Mouse (Mus musculus): Measurements from ENCODE around the gene 5730596B20Rik. TPM values are rescaled to one million over a fixed set of nuclear protein-coding genes. Genes with fewer than 3 reads are reported as not detected.
A peak's percentile ranks its signal among the peaks of the same experiment; 100 is the strongest.

The 5730596B20Rik gene
- polyA plus RNA-seq, 1 experiment from 2014 or later: 6.4 TPM

GRCm38 (mm10) chr6:52157466-52158275 lies 19.6 kb upstream of the 5730596B20Rik start:
- ATAC-seq (ENCODE audit: low FRiP score, low read depth): peak; percentile 46
- H3K4me3 ChIP-seq: peak overlapping the region; percentile 75
- H3K9ac ChIP-seq: peak overlapping the region; percentile 72
- under 1% methylated on average over 32 of the region's 32 CpGs for WGBS
- H3K4me2 ChIP-seq (replicated peaks): peak overlapping the region; percentile 99
- peak overlapping the region; percentile 58; the same call in 1 of the 2 replicates for H3K27ac ChIP-seq
- no peaks in the 10 kb centered on the region for H3K27me3 ChIP-seq (replicated peaks)
- H3K9me3 ChIP-seq: no peaks in the 10 kb centered on the region
- peaks cover 58% of the 10 kb centered on the region for H3K4me1 ChIP-seq
- peaks cover under 1% of the 10 kb centered on the region; the same call in 1 of the 2 replicates for H3K36me3 ChIP-seq

DNA sequence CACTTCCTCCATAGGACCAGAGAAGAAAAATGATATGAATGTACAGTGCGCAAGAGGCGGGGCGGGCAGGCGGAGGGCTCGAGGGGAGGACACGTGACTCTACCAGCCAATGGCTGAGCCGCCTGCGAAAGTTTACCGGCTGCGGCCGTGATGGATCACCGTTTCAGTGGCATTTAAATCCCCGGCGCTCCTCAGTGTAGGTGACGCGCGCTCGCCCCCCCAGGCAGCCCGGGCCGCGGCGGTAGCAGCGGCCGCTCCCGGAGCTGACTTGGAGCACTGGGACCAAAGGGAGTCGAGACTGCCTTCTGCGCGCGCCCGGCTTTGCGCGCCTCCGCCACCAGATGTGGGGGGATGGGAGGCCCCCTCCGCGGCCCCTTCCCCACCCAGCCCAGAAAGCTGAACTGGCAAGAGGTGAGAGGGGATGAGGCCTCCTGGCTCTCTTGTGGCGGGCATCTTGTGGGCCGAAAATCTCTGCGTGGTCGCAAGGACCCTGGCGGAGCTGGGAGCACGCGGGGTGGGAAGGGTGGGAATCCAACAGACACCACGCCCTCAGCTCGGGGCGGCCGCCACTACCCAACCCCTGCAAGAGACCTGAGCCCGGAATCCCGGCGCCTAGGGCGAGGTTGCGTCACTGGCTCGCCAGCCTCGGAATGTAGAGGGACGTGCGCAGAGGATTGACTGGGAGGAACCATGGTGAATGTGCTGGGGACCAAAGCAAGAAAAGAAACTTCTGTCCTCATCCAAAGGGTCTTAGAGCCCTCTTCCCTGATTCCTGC lies 18.8 kb upstream of the 5730596B20Rik start, which contains the start of gene Hoxa1:
Gene Hoxa1 (minus strand): TSS at position 42 of the 776 bp plus-strand sequence.
- Histone ChIP-seq H3K4me3 (peak within 1 kb of the TSS; percentile 75), H3K9ac (peak within 1 kb of the TSS; percentile 89), H3K4me2 (replicated peaks) (peak within 1 kb of the TSS; percentile 99), H3K4me1 (peaks cover 50% of the 10 kb centered on the region), H3K36me3 (peaks cover 3% of the 10 kb centered on the region; the same call in 1 of the 2 replicates), H3K27me3 (replicated peaks) (no peaks in the 10 kb centered on the region), H3K9me3 (no peaks in the 10 kb centered on the region), H3K27ac (peak within 1 kb of the TSS; percentile 98)
- ATAC-seq (ENCODE audit: low FRiP score, low read depth): peak; percentile 82
- under 1% methylated on average over 55 of the region's 55 CpGs for WGBS

GRCm38 (mm10) chr6:52159164-52159761 lies 18.0 kb upstream of the 5730596B20Rik start:
- Histone ChIP-seq H3K4me2 (replicated peaks) (peak overlapping the region; percentile 99), H3K9me3 (no peaks in the 10 kb centered on the region), H3K27ac (peak overlapping the region; percentile 98), H3K27me3 (replicated peaks) (no peaks in the 10 kb centered on the region), H3K9ac (peak overlapping the region; percentile 89), H3K4me3 (peak overlapping the region; percentile 75), H3K4me1 (peaks cover 55% of the 10 kb centered on the region), H3K36me3 (peaks cover 3% of the 10 kb centered on the region; the same call in 1 of the 2 replicates)
- WGBS: 1% methylated on average over 12 of the region's 12 CpGs
- no peak for ATAC-seq (ENCODE audit: low FRiP score, low read depth)

GRCm38 (mm10) chr6:52159979-52160378 lies 17.3 kb upstream of the 5730596B20Rik start:
- Histone ChIP-seq H3K36me3 (peaks cover 3% of the 10 kb centered on the region; the same call in 1 of the 2 replicates), H3K4me1 (peaks cover 57% of the 10 kb centered on the region), H3K27ac (peak overlapping the region; percentile 98), H3K9ac (peak overlapping the region; percentile 89), H3K4me2 (replicated peaks) (peak overlapping the region; percentile 99), H3K9me3 (no peaks in the 10 kb centered on the region), H3K4me3 (peak overlapping the region; percentile 75), H3K27me3 (replicated peaks) (no peaks in the 10 kb centered on the region)
- 1% methylated on average over 9 of the region's 9 CpGs for WGBS
- ATAC-seq (ENCODE audit: low FRiP score, low read depth): no peak

DNA sequence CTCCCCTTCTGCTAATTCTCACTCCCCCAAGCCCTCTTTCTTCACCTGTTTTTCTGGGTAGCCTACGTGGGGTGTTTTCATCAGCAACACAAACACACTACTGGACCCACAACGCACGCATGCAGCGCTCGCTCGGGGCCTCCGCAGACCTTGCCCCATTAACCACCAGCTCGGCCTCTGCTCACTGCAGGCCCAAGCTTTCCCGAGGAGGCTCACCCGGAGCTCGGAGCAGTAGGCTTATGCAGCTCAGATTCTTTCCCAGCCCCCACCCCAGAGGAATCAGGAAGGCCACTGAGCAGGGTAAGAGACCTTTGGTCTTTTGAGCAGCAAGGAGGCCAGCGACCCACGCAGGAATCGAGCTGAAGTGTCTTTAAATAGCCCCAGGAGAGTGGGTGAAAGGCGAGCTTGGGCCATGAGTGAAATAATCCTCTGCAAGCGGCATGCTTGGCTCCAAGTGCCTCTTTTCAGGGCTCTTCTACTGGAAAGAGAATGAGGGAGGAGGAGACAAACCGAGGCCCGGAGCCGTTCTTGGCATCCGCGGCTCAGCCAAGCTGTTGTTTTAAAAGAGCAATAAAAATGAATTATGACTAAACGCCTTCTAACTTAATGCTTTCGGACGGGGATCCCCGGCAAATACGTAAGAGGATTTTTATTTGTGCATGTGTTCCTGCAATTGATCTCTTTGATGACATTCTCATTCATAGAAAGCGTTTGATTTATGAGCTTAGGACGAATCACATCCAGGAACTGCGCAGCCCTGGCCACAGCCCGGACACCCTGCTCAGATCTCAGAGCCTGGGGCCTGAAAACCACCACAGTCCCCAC lies 16.6 kb upstream of the 5730596B20Rik start:
- Histone ChIP-seq H3K4me1 (peaks cover 58% of the 10 kb centered on the region), H3K4me3 (peak overlapping the region; percentile 75), H3K9me3 (no peaks in the 10 kb centered on the region), H3K9ac (peak overlapping the region; percentile 89), H3K36me3 (peaks cover 3% of the 10 kb centered on the region; the same call in 1 of the 2 replicates), H3K4me2 (replicated peaks) (peak overlapping the region; percentile 99), H3K27me3 (replicated peaks) (no peaks in the 10 kb centered on the region), H3K27ac (peak overlapping the region; percentile 98)
- ATAC-seq (ENCODE audit: low FRiP score, low read depth): peak; percentile 48
- 1% methylated on average over 30 of the region's 30 CpGs for WGBS

GRCm38 (mm10) chr6:52161336-52162092 lies 15.8 kb upstream of the 5730596B20Rik start:
- H3K4me3 ChIP-seq: peak overlapping the region; percentile 75
- 2% methylated on average over 8 of the region's 8 CpGs for WGBS
- H3K27ac ChIP-seq: peak overlapping the region; percentile 98
- H3K9me3 ChIP-seq: no peaks in the 10 kb centered on the region
- no peaks in the 10 kb centered on the region for H3K27me3 ChIP-seq (replicated peaks)
- peak overlapping the region; percentile 99 for H3K4me2 ChIP-seq (replicated peaks)
- peaks cover 3% of the 10 kb centered on the region; the same call in 1 of the 2 replicates for H3K36me3 ChIP-seq
- peak overlapping the region; percentile 99 for H3K9ac ChIP-seq
- H3K4me1 ChIP-seq: peaks cover 57% of the 10 kb centered on the region
- no peak for ATAC-seq (ENCODE audit: low FRiP score, low read depth)

DNA sequence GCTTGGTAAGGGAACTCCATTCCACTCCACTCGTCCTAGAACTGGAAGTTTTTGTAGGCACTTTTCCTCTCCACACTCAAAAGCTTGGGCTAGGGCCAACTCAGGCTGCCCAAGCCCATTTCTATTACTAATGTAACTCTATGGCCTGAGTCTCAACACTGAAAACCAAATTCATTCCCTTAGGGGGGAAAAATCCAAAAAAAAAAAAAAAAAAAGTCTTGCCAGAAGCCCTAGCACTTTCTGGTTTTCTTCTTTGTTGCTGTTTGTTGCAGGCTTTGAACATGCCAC lies 15.3 kb upstream of the 5730596B20Rik start:
- H3K4me3 ChIP-seq: peak overlapping the region; percentile 25
- H3K36me3 ChIP-seq: peaks cover 3% of the 10 kb centered on the region; the same call in 1 of the 2 replicates
- no peaks in the 10 kb centered on the region for H3K9me3 ChIP-seq
- WGBS: 5% methylated on average over 1 of the region's 1 CpGs
- peak overlapping the region; percentile 99 for H3K9ac ChIP-seq
- H3K27ac ChIP-seq: peak overlapping the region; percentile 66
- H3K4me2 ChIP-seq (replicated peaks): peak overlapping the region; percentile 99
- ATAC-seq (ENCODE audit: low FRiP score, low read depth): no peak
- peaks cover 58% of the 10 kb centered on the region for H3K4me1 ChIP-seq
- no peaks in the 10 kb centered on the region for H3K27me3 ChIP-seq (replicated peaks)

DNA sequence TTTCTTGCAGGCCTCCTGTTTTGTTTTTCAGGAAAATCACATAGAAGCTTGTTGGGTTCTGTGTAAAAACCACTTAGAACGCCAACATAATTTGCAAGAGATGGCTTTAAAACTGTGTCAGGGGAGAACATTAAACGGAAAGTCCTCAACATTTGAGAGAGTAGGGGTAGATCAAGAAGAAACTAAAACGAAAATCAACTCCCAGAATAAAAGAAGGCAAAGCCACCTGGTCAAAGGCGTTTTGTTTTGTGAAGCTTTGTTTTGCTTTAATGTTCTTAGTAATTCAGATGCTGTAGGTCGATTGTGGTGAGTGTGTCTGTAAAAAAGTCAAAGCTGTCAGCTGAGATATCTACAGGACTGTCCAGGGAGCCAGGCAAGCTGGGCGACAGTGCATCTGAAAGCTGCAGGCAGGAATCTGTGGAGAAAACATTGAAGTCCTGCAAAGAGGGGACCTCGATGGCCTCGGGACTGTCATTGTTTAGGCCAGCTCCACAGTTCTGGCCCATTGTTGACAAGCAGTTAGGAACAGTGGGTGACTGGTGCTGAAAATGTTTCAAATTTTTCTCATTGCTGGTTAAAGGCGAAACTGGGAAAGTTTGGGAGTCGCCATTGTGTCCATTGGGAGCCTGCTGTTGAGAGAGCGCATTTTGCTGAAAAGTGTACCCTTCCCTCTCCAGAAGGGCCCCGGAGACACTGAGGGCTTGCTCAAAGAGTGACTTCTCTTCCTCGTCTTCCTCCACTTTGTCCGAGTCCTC lies 14.5 kb upstream of the 5730596B20Rik start:
- H3K36me3 ChIP-seq: peaks cover 3% of the 10 kb centered on the region; the same call in 1 of the 2 replicates
- H3K4me1 ChIP-seq: peaks cover 57% of the 10 kb centered on the region
- H3K4me2 ChIP-seq (replicated peaks): peak overlapping the region; percentile 99
- no peaks in the 10 kb centered on the region for H3K9me3 ChIP-seq
- H3K27me3 ChIP-seq (replicated peaks): no peaks in the 10 kb centered on the region
- 2% methylated on average over 14 of the region's 14 CpGs for WGBS
- peak overlapping the region; percentile 74 for H3K4me3 ChIP-seq
- H3K27ac ChIP-seq: peak overlapping the region; percentile 100
- no peak for ATAC-seq (ENCODE audit: low FRiP score, low read depth)
- H3K9ac ChIP-seq: peak overlapping the region; percentile 99

DNA sequence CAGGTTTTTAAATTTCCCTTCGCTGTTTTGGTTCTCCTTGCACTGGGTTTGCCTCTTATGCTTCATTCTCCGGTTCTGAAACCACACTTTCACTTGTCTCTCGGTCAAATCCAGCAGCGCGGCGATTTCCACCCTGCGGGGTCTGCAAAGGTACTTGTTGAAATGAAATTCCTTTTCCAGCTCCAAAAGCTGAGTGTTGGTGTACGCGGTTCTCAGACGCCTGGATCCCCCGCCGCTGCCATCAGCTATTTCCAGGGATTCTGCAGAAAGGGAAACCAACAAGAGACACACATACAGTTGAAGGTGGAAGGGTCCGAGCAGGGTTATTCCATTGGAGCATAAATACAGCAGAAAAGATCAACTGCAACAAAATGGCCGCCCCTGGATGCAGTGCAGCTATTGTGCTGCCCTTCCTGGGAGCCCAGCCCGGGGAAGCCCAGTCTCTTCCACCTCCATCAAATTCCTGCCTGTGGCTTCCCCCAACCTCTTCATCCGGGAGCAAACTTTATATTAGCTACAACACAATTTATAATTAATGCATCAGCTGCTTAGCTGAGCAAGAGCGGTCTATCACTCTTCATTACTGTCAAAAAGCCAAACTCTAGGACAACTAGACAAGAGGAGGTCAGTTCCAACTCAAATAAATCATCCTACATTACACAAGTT lies 13.8 kb upstream of the 5730596B20Rik start:
- no peaks in the 10 kb centered on the region for H3K27me3 ChIP-seq (replicated peaks)
- no peak for ATAC-seq (ENCODE audit: low FRiP score, low read depth)
- H3K4me2 ChIP-seq (replicated peaks): peak overlapping the region; percentile 99
- 1% methylated on average over 17 of the region's 17 CpGs for WGBS
- peaks cover 62% of the 10 kb centered on the region for H3K4me1 ChIP-seq
- H3K4me3 ChIP-seq: peak overlapping the region; percentile 74
- no peaks in the 10 kb centered on the region for H3K9me3 ChIP-seq
- H3K27ac ChIP-seq: peak overlapping the region; percentile 100
- H3K9ac ChIP-seq: peak overlapping the region; percentile 99
- peaks cover 3% of the 10 kb centered on the region; the same call in 1 of the 2 replicates for H3K36me3 ChIP-seq

Measured in neural tube, embryonic 12.5 days (tissue).